Mouse (Mus musculus): Measurements from ENCODE around the gene Pm20d1. TPM values are rescaled to one million over a fixed set of nuclear protein-coding genes. Genes with fewer than 3 reads are reported as not detected.

The Pm20d1 gene
- polyA plus RNA-seq, 1 experiment from 2014 or later: 10.7 TPM

DNA sequence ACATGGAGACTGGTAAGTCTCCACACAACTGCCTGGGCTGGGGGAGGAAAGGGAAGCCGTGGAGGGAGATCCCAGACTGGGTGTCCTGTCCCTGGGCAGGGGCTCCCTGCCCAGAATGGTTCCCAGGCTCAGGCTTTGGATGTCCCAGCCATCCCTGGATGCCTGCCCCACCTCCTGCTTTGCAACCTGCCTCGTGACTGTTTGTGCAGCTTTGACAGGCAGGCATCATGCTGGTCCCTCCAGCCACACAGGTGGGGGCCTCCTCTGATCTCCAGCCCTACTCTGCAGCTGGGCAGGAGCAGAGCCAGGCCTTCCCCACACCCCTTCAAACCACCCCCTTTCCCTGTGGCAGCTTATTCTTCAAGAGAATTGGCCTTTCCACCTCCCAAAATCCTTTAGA lies 42.1 kb downstream of the Pm20d1 start:
- Histone ChIP-seq H3K9ac (replicated peaks) (no peak overlapping the region), H3K4me3 (ENCODE audit: low read depth, low read length) (no peak overlapping the region), H3K27ac (ENCODE audit: low read depth) (no peak overlapping the region), H3K27me3 (ENCODE audit: insufficient read depth, low read length) (no peaks in the 10 kb centered on the region), H3K4me1 (ENCODE audit: insufficient read depth) (no peaks in the 10 kb centered on the region), H3K36me3 (replicated peaks; ENCODE audit: insufficient read depth, low read length) (no peaks in the 10 kb centered on the region), H3K9me3 (ENCODE audit: low read length) (no peaks in the 10 kb centered on the region), H3K4me2 (ENCODE audit: low read depth, low read length) (no peak overlapping the region)
- TF ChIP-seq CTCF (IDR thresholded peaks at IDR 0.05; ENCODE audit: low read depth) (no peak), EP300 (IDR thresholded peaks at IDR 0.05; ENCODE audit: low read depth) (no peak)
- ATAC-seq (no peak), DNase-seq (no peak)
- 63% methylated on average over 2 of the region's 2 CpGs for WGBS (ENCODE audit: insufficient replicate concordance)

DNA sequence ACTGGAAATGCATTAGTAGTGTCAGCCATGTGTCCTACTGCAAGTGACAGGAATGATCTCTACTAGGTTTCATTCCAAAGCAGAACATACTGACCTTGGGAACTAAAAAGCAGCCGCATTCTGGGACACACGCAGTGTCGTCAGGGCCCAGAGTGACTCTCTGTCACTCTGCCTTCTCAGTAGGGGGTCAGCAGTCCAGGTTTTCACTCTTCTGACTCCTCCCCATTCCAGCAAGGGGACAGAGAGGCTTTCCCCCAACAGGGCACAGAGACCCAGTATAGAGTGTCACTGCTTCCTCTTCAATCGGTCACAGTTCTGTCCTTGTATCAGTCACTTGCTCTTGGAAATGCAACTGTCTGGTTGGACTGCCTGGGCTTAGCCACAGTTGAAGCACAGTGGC lies 45.0 kb downstream of the Pm20d1 start:
- DNase-seq (no peak), ATAC-seq (no peak)
- WGBS (ENCODE audit: insufficient replicate concordance): 65% methylated on average over 4 of the region's 4 CpGs
- Histone ChIP-seq H3K4me3 (ENCODE audit: low read depth, low read length) (no peak overlapping the region), H3K9me3 (ENCODE audit: low read length) (no peaks in the 10 kb centered on the region), H3K4me2 (ENCODE audit: low read depth, low read length) (no peak overlapping the region), H3K4me1 (ENCODE audit: insufficient read depth) (no peaks in the 10 kb centered on the region), H3K36me3 (replicated peaks; ENCODE audit: insufficient read depth, low read length) (no peaks in the 10 kb centered on the region), H3K27me3 (ENCODE audit: insufficient read depth, low read length) (no peaks in the 10 kb centered on the region), H3K27ac (ENCODE audit: low read depth) (no peak overlapping the region), H3K9ac (replicated peaks) (no peak overlapping the region)
- TF ChIP-seq EP300 (IDR thresholded peaks at IDR 0.05; ENCODE audit: low read depth) (no peak), CTCF (IDR thresholded peaks at IDR 0.05; ENCODE audit: low read depth) (no peak)

DNA sequence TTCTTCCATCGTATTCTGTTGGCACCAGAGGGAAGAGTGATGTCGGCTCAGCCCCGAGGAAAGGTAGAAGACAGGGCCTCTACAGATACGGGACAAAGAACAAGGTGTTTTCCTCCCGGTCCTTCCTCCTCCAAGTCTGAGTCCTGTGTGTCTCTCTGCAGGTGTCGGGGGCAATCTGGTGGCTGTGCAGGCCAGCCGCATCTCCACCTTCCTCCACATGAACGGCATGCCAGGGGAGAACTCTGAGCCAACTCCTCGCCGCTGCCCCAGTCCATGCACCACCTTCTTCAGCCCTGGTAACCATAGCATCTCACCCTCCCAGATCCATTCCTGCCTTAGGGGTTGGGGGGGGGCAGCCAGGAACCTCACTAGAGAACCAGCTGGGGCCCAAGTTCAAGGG lies 46.6 kb downstream of the Pm20d1 start:
- Histone ChIP-seq H3K36me3 (replicated peaks; ENCODE audit: insufficient read depth, low read length) (no peaks in the 10 kb centered on the region), H3K4me3 (ENCODE audit: low read depth, low read length) (no peak overlapping the region), H3K27me3 (ENCODE audit: insufficient read depth, low read length) (no peaks in the 10 kb centered on the region), H3K9me3 (ENCODE audit: low read length) (no peaks in the 10 kb centered on the region), H3K4me1 (ENCODE audit: insufficient read depth) (no peaks in the 10 kb centered on the region), H3K4me2 (ENCODE audit: low read depth, low read length) (no peak overlapping the region), H3K27ac (ENCODE audit: low read depth) (no peak overlapping the region), H3K9ac (replicated peaks) (no peak overlapping the region)
- no peak for DNase-seq
- no peak for ATAC-seq
- 83% methylated on average over 10 of the region's 10 CpGs for WGBS (ENCODE audit: insufficient replicate concordance)
- TF ChIP-seq EP300 (IDR thresholded peaks at IDR 0.05; ENCODE audit: low read depth) (no peak), CTCF (IDR thresholded peaks at IDR 0.05; ENCODE audit: low read depth) (no peak)

DNA sequence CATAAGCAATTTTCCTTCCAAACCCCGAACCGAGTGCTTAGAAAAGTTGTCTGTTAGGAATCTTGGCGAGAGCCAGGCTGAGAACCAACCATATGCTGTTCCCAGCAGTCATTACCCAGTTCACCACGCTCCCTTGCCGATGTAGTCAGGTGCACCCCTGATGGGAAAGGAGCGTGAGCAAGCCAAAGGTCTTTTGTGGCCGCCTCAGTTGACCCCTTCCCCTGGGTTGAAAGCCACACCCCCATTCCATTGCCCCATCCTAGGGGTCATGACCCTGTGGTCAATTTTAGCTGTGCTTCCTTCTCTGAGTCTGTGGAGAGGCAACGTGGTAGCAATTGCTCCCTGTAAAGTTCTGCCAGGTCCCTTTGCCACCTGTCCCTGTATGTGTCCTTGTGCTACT lies 47.7 kb downstream of the Pm20d1 start:
- Histone ChIP-seq H3K9me3 (ENCODE audit: low read length) (no peaks in the 10 kb centered on the region), H3K4me1 (ENCODE audit: insufficient read depth) (no peaks in the 10 kb centered on the region), H3K9ac (replicated peaks) (no peak overlapping the region), H3K4me2 (ENCODE audit: low read depth, low read length) (no peak overlapping the region), H3K27me3 (ENCODE audit: insufficient read depth, low read length) (no peaks in the 10 kb centered on the region), H3K4me3 (ENCODE audit: low read depth, low read length) (no peak overlapping the region), H3K36me3 (replicated peaks; ENCODE audit: insufficient read depth, low read length) (no peaks in the 10 kb centered on the region), H3K27ac (ENCODE audit: low read depth) (no peak overlapping the region)
- no peak for TF ChIP-seq CTCF (IDR thresholded peaks at IDR 0.05; ENCODE audit: low read depth)
- no peak for TF ChIP-seq EP300 (IDR thresholded peaks at IDR 0.05; ENCODE audit: low read depth)
- 80% methylated on average over 8 of the region's 8 CpGs for WGBS (ENCODE audit: insufficient replicate concordance)
- ATAC-seq (peak; percentile 75), DNase-seq (peak; percentile 48)

DNA sequence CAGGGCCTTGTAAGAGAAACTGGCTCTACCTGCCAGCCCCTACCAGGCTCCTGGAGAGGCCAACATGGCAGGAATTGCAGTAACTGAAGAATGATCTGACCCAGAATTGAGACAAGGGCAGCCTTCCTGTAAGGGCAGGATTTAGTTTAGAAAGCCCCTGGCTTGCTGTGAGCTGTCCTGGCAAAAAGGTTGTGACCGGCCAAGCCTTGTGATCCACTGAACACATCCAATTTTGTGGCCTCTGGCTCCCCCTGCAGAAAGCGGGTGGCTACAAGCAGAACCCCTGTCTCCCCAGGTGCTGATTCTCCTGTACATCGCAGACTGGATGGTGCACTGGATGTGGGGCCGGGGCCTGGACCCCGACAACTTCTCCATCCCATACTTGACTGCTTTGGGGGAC lies 49.1 kb downstream of the Pm20d1 start:
- no peaks in the 10 kb centered on the region for H3K9me3 ChIP-seq (ENCODE audit: low read length)
- no peaks in the 10 kb centered on the region for H3K36me3 ChIP-seq (replicated peaks; ENCODE audit: insufficient read depth, low read length)
- H3K4me2 ChIP-seq (ENCODE audit: low read depth, low read length): no peak overlapping the region
- ATAC-seq: no peak
- DNase-seq: peak; percentile 58
- WGBS (ENCODE audit: insufficient replicate concordance): 72% methylated on average over 5 of the region's 5 CpGs
- H3K9ac ChIP-seq (replicated peaks): no peak overlapping the region
- no peaks in the 10 kb centered on the region for H3K4me1 ChIP-seq (ENCODE audit: insufficient read depth)
- no peaks in the 10 kb centered on the region for H3K27me3 ChIP-seq (ENCODE audit: insufficient read depth, low read length)
- no peak overlapping the region for H3K4me3 ChIP-seq (ENCODE audit: low read depth, low read length)
- no peak overlapping the region for H3K27ac ChIP-seq (ENCODE audit: low read depth)
- peak; percentile 63 for TF ChIP-seq CTCF (IDR thresholded peaks at IDR 0.05; ENCODE audit: low read depth)
- no peak for TF ChIP-seq EP300 (IDR thresholded peaks at IDR 0.05; ENCODE audit: low read depth)

DNA sequence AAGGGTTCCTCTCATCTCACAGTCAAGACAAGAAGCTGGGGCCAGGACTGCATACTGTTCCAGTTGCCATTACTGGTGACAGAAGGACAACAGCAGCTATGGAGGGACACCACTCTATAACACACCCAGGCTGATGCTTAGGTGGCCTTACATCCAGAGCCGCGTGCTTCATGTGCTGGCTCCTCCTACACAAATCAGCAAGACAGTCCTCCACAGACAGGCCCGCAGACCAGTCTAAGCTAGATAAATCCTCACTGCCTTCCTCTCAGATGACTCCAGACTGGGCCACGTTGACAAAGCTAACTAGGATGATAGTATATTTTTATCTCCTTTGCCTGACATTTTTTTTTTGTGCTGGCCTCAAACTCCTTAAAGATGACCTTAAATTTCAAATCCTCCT lies 64.6 kb downstream of the Pm20d1 start:
- no peak overlapping the region for H3K9ac ChIP-seq (replicated peaks)
- no peak for TF ChIP-seq EP300 (IDR thresholded peaks at IDR 0.05; ENCODE audit: low read depth)
- no peak for TF ChIP-seq CTCF (IDR thresholded peaks at IDR 0.05; ENCODE audit: low read depth)
- H3K36me3 ChIP-seq (replicated peaks; ENCODE audit: insufficient read depth, low read length): no peaks in the 10 kb centered on the region
- 56% methylated on average over 4 of the region's 4 CpGs for WGBS (ENCODE audit: insufficient replicate concordance)
- no peak overlapping the region for H3K4me3 ChIP-seq (ENCODE audit: low read depth, low read length)
- no peak overlapping the region for H3K4me2 ChIP-seq (ENCODE audit: low read depth, low read length)
- no peak overlapping the region for H3K27ac ChIP-seq (ENCODE audit: low read depth)
- no peaks in the 10 kb centered on the region for H3K9me3 ChIP-seq (ENCODE audit: low read length)
- no peaks in the 10 kb centered on the region for H3K4me1 ChIP-seq (ENCODE audit: insufficient read depth)
- DNase-seq (no peak), ATAC-seq (no peak)
- H3K27me3 ChIP-seq (ENCODE audit: insufficient read depth, low read length): no peaks in the 10 kb centered on the region

DNA sequence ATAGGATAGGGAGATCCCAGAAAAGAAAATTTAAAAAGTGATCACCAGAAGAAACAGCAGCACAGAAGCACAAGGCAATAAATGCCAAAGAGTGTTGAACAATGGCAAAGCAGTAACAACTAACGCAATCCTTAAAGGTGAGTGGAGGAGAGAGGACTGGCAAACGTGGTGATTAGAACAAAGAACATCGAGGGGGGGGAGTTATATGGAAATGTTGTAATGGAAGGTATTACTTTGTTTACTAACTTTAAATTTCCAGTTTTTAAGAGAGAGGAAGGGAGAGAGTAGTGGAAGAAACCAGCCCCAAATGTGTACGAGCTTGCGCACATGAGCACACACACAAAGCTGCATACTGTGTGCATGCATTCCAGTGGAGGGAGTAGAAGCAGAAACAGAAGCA lies 68.4 kb downstream of the Pm20d1 start:
- no peaks in the 10 kb centered on the region for H3K27me3 ChIP-seq (ENCODE audit: insufficient read depth, low read length)
- H3K4me1 ChIP-seq (ENCODE audit: insufficient read depth): peaks cover 5% of the 10 kb centered on the region
- ATAC-seq (no peak), DNase-seq (no peak)
- no peak overlapping the region for H3K4me2 ChIP-seq (ENCODE audit: low read depth, low read length)
- no peaks in the 10 kb centered on the region for H3K9me3 ChIP-seq (ENCODE audit: low read length)
- TF ChIP-seq EP300 (IDR thresholded peaks at IDR 0.05; ENCODE audit: low read depth) (no peak), CTCF (IDR thresholded peaks at IDR 0.05; ENCODE audit: low read depth) (no peak)
- H3K36me3 ChIP-seq (replicated peaks; ENCODE audit: insufficient read depth, low read length): 0 out of 2 replicates have a peak, but pooled peaks cover 2% of the 10 kb centered on the region
- H3K27ac ChIP-seq (ENCODE audit: low read depth): no peak overlapping the region
- no peak overlapping the region for H3K9ac ChIP-seq (replicated peaks)
- 80% methylated on average over 5 of the region's 5 CpGs for WGBS (ENCODE audit: insufficient replicate concordance)
- no peak overlapping the region for H3K4me3 ChIP-seq (ENCODE audit: low read depth, low read length)

Data from liver, postnatal 0 days (tissue).